Mouse (Mus musculus): ENCODE data around the gene Rgs9. TPM values are rescaled to one million over a fixed set of nuclear protein-coding genes. Genes with fewer than 3 reads are reported as not detected.
A peak's percentile ranks its signal among the peaks of the same experiment; 100 is the strongest.

The Rgs9 gene
- polyA plus RNA-seq, 1 experiment from 2014 or later, result 1.5 TPM

GRCm38 (mm10) chr11:109237796-109238195, 60.1 kb downstream of the Rgs9 start:
- H3K27me3 ChIP-seq (ENCODE audit: control insufficient read depth, insufficient read depth, low read depth, low read length), result no peaks in the 10 kb centered on the region
- H3K27ac ChIP-seq (ENCODE audit: low read length), result no peak overlapping the region
- no peak overlapping the region for H3K9ac ChIP-seq (ENCODE audit: low read length)
- no peak overlapping the region for H3K4me2 ChIP-seq (ENCODE audit: low read depth, low read length)
- no peaks in the 10 kb centered on the region for H3K9me3 ChIP-seq (ENCODE audit: control insufficient read depth, low read length)
- no peaks in the 10 kb centered on the region for H3K4me1 ChIP-seq (replicated peaks; ENCODE audit: control insufficient read depth, insufficient read depth, low read length)
- no peaks in the 10 kb centered on the region for H3K36me3 ChIP-seq (ENCODE audit: control insufficient read depth, insufficient read depth, low read length)
- WGBS, result 62% methylated on average over 8 of the region's 8 CpGs
- H3K4me3 ChIP-seq (ENCODE audit: low read length), result no peak overlapping the region
- ATAC-seq (ENCODE audit: low read depth), result no peak

GRCm38 (mm10) chr11:109233627-109234026, 64.3 kb downstream of the Rgs9 start:
- no peaks in the 10 kb centered on the region for H3K36me3 ChIP-seq (ENCODE audit: control insufficient read depth, insufficient read depth, low read length)
- H3K4me2 ChIP-seq (ENCODE audit: low read depth, low read length), result no peak overlapping the region
- no peak overlapping the region for H3K9ac ChIP-seq (ENCODE audit: low read length)
- H3K9me3 ChIP-seq (ENCODE audit: control insufficient read depth, low read length), result no peaks in the 10 kb centered on the region
- no peak for ATAC-seq (ENCODE audit: low read depth)
- H3K4me1 ChIP-seq (replicated peaks; ENCODE audit: control insufficient read depth, insufficient read depth, low read length), result no peaks in the 10 kb centered on the region
- no peak overlapping the region for H3K27ac ChIP-seq (ENCODE audit: low read length)
- H3K27me3 ChIP-seq (ENCODE audit: control insufficient read depth, insufficient read depth, low read depth, low read length), result no peaks in the 10 kb centered on the region
- WGBS, result 60% methylated on average over 3 of the region's 3 CpGs
- no peak overlapping the region for H3K4me3 ChIP-seq (ENCODE audit: low read length)

GRCm38 (mm10) chr11:109232811-109233210, 65.1 kb downstream of the Rgs9 start:
- Histone ChIP-seq H3K4me1 (replicated peaks; ENCODE audit: control insufficient read depth, insufficient read depth, low read length) (no peaks in the 10 kb centered on the region), H3K27me3 (ENCODE audit: control insufficient read depth, insufficient read depth, low read depth, low read length) (no peaks in the 10 kb centered on the region), H3K9me3 (ENCODE audit: control insufficient read depth, low read length) (no peaks in the 10 kb centered on the region), H3K4me2 (ENCODE audit: low read depth, low read length) (no peak overlapping the region), H3K36me3 (ENCODE audit: control insufficient read depth, insufficient read depth, low read length) (no peaks in the 10 kb centered on the region), H3K4me3 (ENCODE audit: low read length) (no peak overlapping the region), H3K9ac (ENCODE audit: low read length) (no peak overlapping the region), H3K27ac (ENCODE audit: low read length) (no peak overlapping the region)
- no peak for ATAC-seq (ENCODE audit: low read depth)
- 59% methylated on average over 6 of the region's 6 CpGs for WGBS

- no peaks in the 10 kb centered on the region for H3K36me3 ChIP-seq (ENCODE audit: control insufficient read depth, insufficient read depth, low read length)
- H3K9ac ChIP-seq (ENCODE audit: low read length), result no peak overlapping the region
- H3K4me2 ChIP-seq (ENCODE audit: low read depth, low read length), result no peak overlapping the region
- H3K9me3 ChIP-seq (ENCODE audit: control insufficient read depth, low read length), result no peaks in the 10 kb centered on the region
- 0 out of 2 replicates have a peak, but pooled peaks have one; percentile 15 for ATAC-seq (ENCODE audit: low read depth)
- H3K4me3 ChIP-seq (ENCODE audit: low read length), result no peak overlapping the region
- H3K4me1 ChIP-seq (replicated peaks; ENCODE audit: control insufficient read depth, insufficient read depth, low read length), result no peaks in the 10 kb centered on the region
- H3K27me3 ChIP-seq (ENCODE audit: control insufficient read depth, insufficient read depth, low read depth, low read length), result no peaks in the 10 kb centered on the region
- H3K27ac ChIP-seq (ENCODE audit: low read length), result no peak overlapping the region
- WGBS, result 56% methylated on average over 12 of the region's 12 CpGs
Observed at GRCm38 (mm10) chr11:109227139-109227538, 70.8 kb downstream of the Rgs9 start.

GRCm38 (mm10) chr11:109221209-109222007, 76.5 kb downstream of the Rgs9 start:
- no peaks in the 10 kb centered on the region for H3K9me3 ChIP-seq (ENCODE audit: control insufficient read depth, low read length)
- H3K36me3 ChIP-seq (ENCODE audit: control insufficient read depth, insufficient read depth, low read length), result no peaks in the 10 kb centered on the region
- 44% methylated on average over 4 of the region's 4 CpGs for WGBS
- H3K4me1 ChIP-seq (replicated peaks; ENCODE audit: control insufficient read depth, insufficient read depth, low read length), result no peaks in the 10 kb centered on the region
- no peak overlapping the region for H3K9ac ChIP-seq (ENCODE audit: low read length)
- ATAC-seq (ENCODE audit: low read depth), result peak; percentile 80
- no peak overlapping the region for H3K4me2 ChIP-seq (ENCODE audit: low read depth, low read length)
- no peak overlapping the region for H3K27ac ChIP-seq (ENCODE audit: low read length)
- no peak overlapping the region for H3K4me3 ChIP-seq (ENCODE audit: low read length)
- H3K27me3 ChIP-seq (ENCODE audit: control insufficient read depth, insufficient read depth, low read depth, low read length), result no peaks in the 10 kb centered on the region

- H3K4me3 ChIP-seq (ENCODE audit: low read length), result no peak overlapping the region
- H3K27ac ChIP-seq (ENCODE audit: low read length), result no peak overlapping the region
- H3K36me3 ChIP-seq (ENCODE audit: control insufficient read depth, insufficient read depth, low read length), result no peaks in the 10 kb centered on the region
- no peak overlapping the region for H3K9ac ChIP-seq (ENCODE audit: low read length)
- no peaks in the 10 kb centered on the region for H3K27me3 ChIP-seq (ENCODE audit: control insufficient read depth, insufficient read depth, low read depth, low read length)
- no peak for ATAC-seq (ENCODE audit: low read depth)
- H3K4me2 ChIP-seq (ENCODE audit: low read depth, low read length), result no peak overlapping the region
- no peaks in the 10 kb centered on the region for H3K9me3 ChIP-seq (ENCODE audit: control insufficient read depth, low read length)
- 71% methylated on average over 15 of the region's 15 CpGs for WGBS
- no peaks in the 10 kb centered on the region for H3K4me1 ChIP-seq (replicated peaks; ENCODE audit: control insufficient read depth, insufficient read depth, low read length)
Observed at GRCm38 (mm10) chr11:109218722-109219430, 79.1 kb downstream of the Rgs9 start.

DNA sequence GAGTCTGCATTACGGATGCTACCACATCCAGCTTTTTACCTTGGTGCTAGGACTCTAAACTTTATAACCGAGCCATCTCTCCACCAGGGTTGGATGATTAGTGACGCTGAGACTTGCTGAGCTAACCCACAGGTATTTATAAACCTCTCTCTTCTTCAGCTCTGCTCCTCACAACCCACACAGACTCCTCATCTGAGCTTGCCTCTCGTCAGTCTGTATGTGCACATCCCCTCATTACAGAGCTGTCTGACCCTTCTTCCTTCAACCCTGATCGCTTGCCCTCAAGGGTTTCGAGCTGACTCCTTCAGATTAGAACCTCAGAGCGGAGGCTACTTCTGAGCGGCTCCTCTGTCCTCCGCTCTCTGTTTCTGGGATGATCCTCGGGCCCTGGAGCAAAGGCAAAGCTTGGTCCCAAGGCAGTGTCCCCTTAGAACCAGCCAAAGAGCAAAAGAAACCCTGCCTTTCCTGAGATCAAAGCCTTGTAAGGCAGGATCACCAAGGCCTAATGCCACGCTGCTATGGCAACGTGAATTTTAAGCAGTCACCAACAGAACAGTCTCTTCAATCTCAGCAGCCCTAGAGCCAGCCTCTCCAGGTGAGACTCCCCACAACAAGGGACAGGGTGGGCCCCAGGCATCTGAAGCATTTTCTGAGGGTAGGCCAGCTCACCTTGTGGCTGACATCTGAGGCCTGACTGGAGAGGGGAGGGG, 79.9 kb downstream of the Rgs9 start:
- H3K27ac ChIP-seq (ENCODE audit: low read length), result no peak overlapping the region
- WGBS, result 52% methylated on average over 12 of the region's 12 CpGs
- no peaks in the 10 kb centered on the region for H3K9me3 ChIP-seq (ENCODE audit: control insufficient read depth, low read length)
- H3K27me3 ChIP-seq (ENCODE audit: control insufficient read depth, insufficient read depth, low read depth, low read length), result no peaks in the 10 kb centered on the region
- H3K4me3 ChIP-seq (ENCODE audit: low read length), result no peak overlapping the region
- H3K9ac ChIP-seq (ENCODE audit: low read length), result no peak overlapping the region
- no peaks in the 10 kb centered on the region for H3K4me1 ChIP-seq (replicated peaks; ENCODE audit: control insufficient read depth, insufficient read depth, low read length)
- no peak for ATAC-seq (ENCODE audit: low read depth)
- H3K4me2 ChIP-seq (ENCODE audit: low read depth, low read length), result no peak overlapping the region
- H3K36me3 ChIP-seq (ENCODE audit: control insufficient read depth, insufficient read depth, low read length), result no peaks in the 10 kb centered on the region

DNA sequence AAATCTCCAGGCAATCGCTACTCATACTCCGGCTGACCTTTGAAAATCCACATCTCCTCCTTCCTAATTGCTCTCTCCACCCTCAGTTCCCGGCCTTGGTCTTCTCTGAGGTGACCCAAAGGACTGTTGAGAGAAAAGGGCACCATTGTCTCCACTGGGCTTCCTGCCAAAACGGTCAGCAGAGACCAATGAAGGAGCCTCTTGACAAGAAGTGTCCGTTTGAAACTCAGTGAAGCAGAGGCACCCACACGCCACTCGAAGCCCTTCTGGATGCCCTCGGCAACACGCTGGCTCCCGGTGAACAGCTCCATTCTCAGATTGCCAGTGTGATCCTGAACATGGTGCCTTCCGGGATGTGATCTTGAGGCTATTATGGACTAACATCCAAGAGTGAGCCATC, 87.2 kb downstream of the Rgs9 start:
- Histone ChIP-seq H3K27me3 (ENCODE audit: control insufficient read depth, insufficient read depth, low read depth, low read length) (no peaks in the 10 kb centered on the region), H3K4me3 (ENCODE audit: low read length) (no peak overlapping the region), H3K36me3 (ENCODE audit: control insufficient read depth, insufficient read depth, low read length) (no peaks in the 10 kb centered on the region), H3K4me2 (ENCODE audit: low read depth, low read length) (no peak overlapping the region), H3K9ac (ENCODE audit: low read length) (no peak overlapping the region), H3K27ac (ENCODE audit: low read length) (no peak overlapping the region), H3K4me1 (replicated peaks; ENCODE audit: control insufficient read depth, insufficient read depth, low read length) (peaks cover 5% of the 10 kb centered on the region; the same call in 1 of the 2 replicates), H3K9me3 (ENCODE audit: control insufficient read depth, low read length) (no peaks in the 10 kb centered on the region)
- ATAC-seq (ENCODE audit: low read depth), result peak; percentile 64; the same call in 1 of the 2 replicates
- WGBS, result 29% methylated on average over 11 of the region's 11 CpGs

DNA sequence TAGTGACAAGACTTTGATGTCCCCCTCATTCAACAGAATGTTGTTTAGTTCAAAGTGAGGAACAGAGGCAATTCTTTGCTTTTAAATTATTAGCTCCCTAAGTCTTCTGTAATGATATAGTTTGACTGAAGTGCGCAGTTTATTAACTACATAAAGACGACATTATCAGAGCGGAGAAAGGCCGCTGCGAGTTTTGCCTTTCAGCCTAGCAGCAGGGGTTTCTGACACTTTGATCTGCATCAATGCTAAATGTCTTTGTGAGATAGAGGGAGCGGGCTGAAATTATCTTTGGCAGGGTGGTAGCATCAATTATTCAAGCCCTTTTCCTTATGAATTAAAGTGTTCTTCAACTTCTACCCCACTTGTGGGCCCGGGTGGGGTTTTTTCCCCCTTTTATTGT, 87.6 kb downstream of the Rgs9 start:
- WGBS, result 43% methylated on average over 7 of the region's 7 CpGs
- Histone ChIP-seq H3K9ac (ENCODE audit: low read length) (no peak overlapping the region), H3K27ac (ENCODE audit: low read length) (no peak overlapping the region), H3K4me2 (ENCODE audit: low read depth, low read length) (no peak overlapping the region), H3K4me3 (ENCODE audit: low read length) (no peak overlapping the region), H3K4me1 (replicated peaks; ENCODE audit: control insufficient read depth, insufficient read depth, low read length) (peaks cover 5% of the 10 kb centered on the region; the same call in 1 of the 2 replicates), H3K36me3 (ENCODE audit: control insufficient read depth, insufficient read depth, low read length) (no peaks in the 10 kb centered on the region), H3K27me3 (ENCODE audit: control insufficient read depth, insufficient read depth, low read depth, low read length) (no peaks in the 10 kb centered on the region), H3K9me3 (ENCODE audit: control insufficient read depth, low read length) (no peaks in the 10 kb centered on the region)
- no peak for ATAC-seq (ENCODE audit: low read depth)
